Mouse (Mus musculus): ENCODE results near the gene Rims1. TPM values are rescaled to one million over a fixed set of nuclear protein-coding genes. Genes with fewer than 3 reads are reported as not detected.
A peak's percentile ranks its signal among the peaks of the same experiment; 100 is the strongest.

The Rims1 gene
- polyA plus RNA-seq, 1 experiment from 2014 or later: 8.9 TPM

GRCm38 (mm10) chr1:22533146-22534096 lies 272.4 kb downstream of the Rims1 start:
- no peaks in the 10 kb centered on the region for H3K9me3 ChIP-seq (ENCODE audit: control insufficient read depth, low read length)
- peaks cover 28% of the 10 kb centered on the region for H3K27me3 ChIP-seq (replicated peaks; ENCODE audit: control insufficient read depth, insufficient read depth, low read length)
- peak overlapping the region; percentile 67 for H3K4me3 ChIP-seq (ENCODE audit: low read depth, low read length)
- 0 out of 2 replicates have a peak, but pooled peaks cover 2% of the 10 kb centered on the region for H3K4me1 ChIP-seq (replicated peaks; ENCODE audit: control insufficient read depth, insufficient read depth, low read length)
- ATAC-seq (replicated peaks; ENCODE audit: low FRiP score, low TSS enrichment, low read depth) (peak; percentile 81), DNase-seq (ENCODE audit: low spot score) (peak; percentile 85)
- peak overlapping the region; percentile 56 for H3K9ac ChIP-seq (ENCODE audit: low read length)
- WGBS: under 1% methylated on average over 108 of the region's 112 CpGs
- H3K4me2 ChIP-seq (ENCODE audit: low read length): peak overlapping the region; percentile 68
- no peaks in the 10 kb centered on the region for H3K36me3 ChIP-seq (ENCODE audit: control insufficient read depth, insufficient read depth, low read length)
- H3K27ac ChIP-seq (ENCODE audit: low read depth): no peak overlapping the region; the same call in 1 of the 2 replicates

GRCm38 (mm10) chr1:22515103-22515502 lies 290.7 kb downstream of the Rims1 start:
- no peak overlapping the region for H3K4me3 ChIP-seq (ENCODE audit: low read depth, low read length)
- 81% methylated on average over 4 of the region's 4 CpGs for WGBS
- DNase-seq (ENCODE audit: low spot score) (no peak), ATAC-seq (replicated peaks; ENCODE audit: low FRiP score, low TSS enrichment, low read depth) (no peak)
- no peaks in the 10 kb centered on the region for H3K4me1 ChIP-seq (replicated peaks; ENCODE audit: control insufficient read depth, insufficient read depth, low read length)
- H3K27me3 ChIP-seq (replicated peaks; ENCODE audit: control insufficient read depth, insufficient read depth, low read length): no peaks in the 10 kb centered on the region
- H3K4me2 ChIP-seq (ENCODE audit: low read length): no peak overlapping the region
- no peak overlapping the region for H3K9ac ChIP-seq (ENCODE audit: low read length)
- no peaks in the 10 kb centered on the region for H3K9me3 ChIP-seq (ENCODE audit: control insufficient read depth, low read length)
- no peaks in the 10 kb centered on the region for H3K36me3 ChIP-seq (ENCODE audit: control insufficient read depth, insufficient read depth, low read length)
- H3K27ac ChIP-seq (ENCODE audit: low read depth): no peak overlapping the region

- no peaks in the 10 kb centered on the region for H3K4me1 ChIP-seq (replicated peaks; ENCODE audit: control insufficient read depth, insufficient read depth, low read length)
- no peak overlapping the region for H3K4me2 ChIP-seq (ENCODE audit: low read length)
- no peaks in the 10 kb centered on the region for H3K36me3 ChIP-seq (ENCODE audit: control insufficient read depth, insufficient read depth, low read length)
- H3K27ac ChIP-seq (ENCODE audit: low read depth): no peak overlapping the region
- DNase-seq (ENCODE audit: low spot score): no peak
- no peak overlapping the region for H3K4me3 ChIP-seq (ENCODE audit: low read depth, low read length)
- ATAC-seq (replicated peaks; ENCODE audit: low FRiP score, low TSS enrichment, low read depth): no peak
- no peak overlapping the region for H3K9ac ChIP-seq (ENCODE audit: low read length)
- H3K9me3 ChIP-seq (ENCODE audit: control insufficient read depth, low read length): no peaks in the 10 kb centered on the region
- WGBS: 86% methylated on average over 16 of the region's 16 CpGs
- no peaks in the 10 kb centered on the region for H3K27me3 ChIP-seq (replicated peaks; ENCODE audit: control insufficient read depth, insufficient read depth, low read length)
These were observed 293.4 kb downstream of the Rims1 start for GRCm38 (mm10) chr1:22512421-22512820.

- Histone ChIP-seq H3K4me2 (ENCODE audit: low read length) (no peak overlapping the region), H3K4me3 (ENCODE audit: low read depth, low read length) (no peak overlapping the region), H3K27ac (ENCODE audit: low read depth) (no peak overlapping the region), H3K27me3 (replicated peaks; ENCODE audit: control insufficient read depth, insufficient read depth, low read length) (no peaks in the 10 kb centered on the region), H3K4me1 (replicated peaks; ENCODE audit: control insufficient read depth, insufficient read depth, low read length) (no peaks in the 10 kb centered on the region), H3K9me3 (ENCODE audit: control insufficient read depth, low read length) (no peaks in the 10 kb centered on the region), H3K9ac (ENCODE audit: low read length) (no peak overlapping the region), H3K36me3 (ENCODE audit: control insufficient read depth, insufficient read depth, low read length) (no peaks in the 10 kb centered on the region)
- no peak for DNase-seq (ENCODE audit: low spot score)
- no peak for ATAC-seq (replicated peaks; ENCODE audit: low FRiP score, low TSS enrichment, low read depth)
- 85% methylated on average over 9 of the region's 9 CpGs for WGBS
These were observed 294.2 kb downstream of the Rims1 start for GRCm38 (mm10) chr1:22511614-22512013.

GRCm38 (mm10) chr1:22508735-22509615 lies 296.8 kb downstream of the Rims1 start:
- Histone ChIP-seq H3K36me3 (ENCODE audit: control insufficient read depth, insufficient read depth, low read length) (no peaks in the 10 kb centered on the region), H3K9ac (ENCODE audit: low read length) (no peak overlapping the region), H3K4me2 (ENCODE audit: low read length) (no peak overlapping the region), H3K4me1 (replicated peaks; ENCODE audit: control insufficient read depth, insufficient read depth, low read length) (no peaks in the 10 kb centered on the region), H3K9me3 (ENCODE audit: control insufficient read depth, low read length) (no peaks in the 10 kb centered on the region), H3K4me3 (ENCODE audit: low read depth, low read length) (no peak overlapping the region), H3K27me3 (replicated peaks; ENCODE audit: control insufficient read depth, insufficient read depth, low read length) (no peaks in the 10 kb centered on the region), H3K27ac (ENCODE audit: low read depth) (no peak overlapping the region)
- ATAC-seq (replicated peaks; ENCODE audit: low FRiP score, low TSS enrichment, low read depth): no peak
- DNase-seq (ENCODE audit: low spot score): no peak
- WGBS: 70% methylated on average over 11 of the region's 11 CpGs

GRCm38 (mm10) chr1:22487270-22487864 lies 318.4 kb downstream of the Rims1 start:
- H3K4me1 ChIP-seq (replicated peaks; ENCODE audit: control insufficient read depth, insufficient read depth, low read length): no peaks in the 10 kb centered on the region
- no peaks in the 10 kb centered on the region for H3K9me3 ChIP-seq (ENCODE audit: control insufficient read depth, low read length)
- H3K4me3 ChIP-seq (ENCODE audit: low read depth, low read length): no peak overlapping the region
- ATAC-seq (replicated peaks; ENCODE audit: low FRiP score, low TSS enrichment, low read depth) (no peak), DNase-seq (ENCODE audit: low spot score) (no peak)
- no peak overlapping the region for H3K9ac ChIP-seq (ENCODE audit: low read length)
- no peak overlapping the region for H3K4me2 ChIP-seq (ENCODE audit: low read length)
- H3K27me3 ChIP-seq (replicated peaks; ENCODE audit: control insufficient read depth, insufficient read depth, low read length): no peaks in the 10 kb centered on the region
- H3K27ac ChIP-seq (ENCODE audit: low read depth): no peak overlapping the region
- WGBS: 41% methylated on average over 7 of the region's 7 CpGs
- no peaks in the 10 kb centered on the region for H3K36me3 ChIP-seq (ENCODE audit: control insufficient read depth, insufficient read depth, low read length)

GRCm38 (mm10) chr1:22476220-22476619 lies 329.6 kb downstream of the Rims1 start:
- no peaks in the 10 kb centered on the region for H3K4me1 ChIP-seq (replicated peaks; ENCODE audit: control insufficient read depth, insufficient read depth, low read length)
- 85% methylated on average over 2 of the region's 2 CpGs for WGBS

GRCm38 (mm10) chr1:22467033-22467432 lies 338.8 kb downstream of the Rims1 start:
- no peaks in the 10 kb centered on the region for H3K4me1 ChIP-seq (replicated peaks; ENCODE audit: control insufficient read depth, insufficient read depth, low read length)
- H3K4me2 ChIP-seq (ENCODE audit: low read length): no peak overlapping the region
- no peak for DNase-seq (ENCODE audit: low spot score)
- no peak overlapping the region for H3K27ac ChIP-seq (ENCODE audit: low read depth)
- H3K27me3 ChIP-seq (replicated peaks; ENCODE audit: control insufficient read depth, insufficient read depth, low read length): no peaks in the 10 kb centered on the region
- no peak overlapping the region for H3K4me3 ChIP-seq (ENCODE audit: low read depth, low read length)
- no peak overlapping the region for H3K9ac ChIP-seq (ENCODE audit: low read length)
- ATAC-seq (replicated peaks; ENCODE audit: low FRiP score, low TSS enrichment, low read depth): no peak
- H3K36me3 ChIP-seq (ENCODE audit: control insufficient read depth, insufficient read depth, low read length): no peaks in the 10 kb centered on the region
- H3K9me3 ChIP-seq (ENCODE audit: control insufficient read depth, low read length): no peaks in the 10 kb centered on the region
- WGBS: 86% methylated on average over 3 of the region's 3 CpGs

More at GRCm38 (mm10) chr1:22476220-22476619, 329.6 kb downstream of the Rims1 start:
- Histone ChIP-seq H3K36me3 (ENCODE audit: control insufficient read depth, insufficient read depth, low read length) (no peaks in the 10 kb centered on the region), H3K9ac (ENCODE audit: low read length) (no peak overlapping the region), H3K27ac (ENCODE audit: low read depth) (no peak overlapping the region), H3K4me2 (ENCODE audit: low read length) (no peak overlapping the region), H3K9me3 (ENCODE audit: control insufficient read depth, low read length) (no peaks in the 10 kb centered on the region), H3K27me3 (replicated peaks; ENCODE audit: control insufficient read depth, insufficient read depth, low read length) (no peaks in the 10 kb centered on the region), H3K4me3 (ENCODE audit: low read depth, low read length) (no peak overlapping the region)
- ATAC-seq (replicated peaks; ENCODE audit: low FRiP score, low TSS enrichment, low read depth) (no peak), DNase-seq (ENCODE audit: low spot score) (no peak)

All from intestine, embryonic 14.5 days (tissue).